Mouse (Mus musculus) lung, postnatal 0 days (tissue): ENCODE data around the gene Osgin1. TPM values are rescaled to one million over a fixed set of nuclear protein-coding genes. Genes with fewer than 3 reads are reported as not detected.

Experiments
- ATAC-seq: fragments of 200-750 bp; cut with Nextera tagmentation; 2 replicates; pipeline ENCODE4 v1.8.0; 2017; ENCODE audit warnings: moderate library complexity
- DNase-seq: peaks from one replicate; pipeline ENCODE4 v3.0.0-alpha.2; 2016; ENCODE audit warnings: low spot score
- H3K27ac ChIP-seq: fragments of 300-500 bp; sonication (generic); 2 replicates; pipeline ENCODE4 v1.5.1; 2014; ENCODE audit warnings: antibody characterized with exemption, mild to moderate bottlenecking, low read length, mixed read lengths
- H3K27me3 ChIP-seq: fragments of 300-500 bp; sonication (generic); replicated peaks from 2 replicates; pipeline ENCODE4 v1.6.1; 2014; ENCODE audit warnings: low read length, mixed read lengths; ENCODE audit not compliant: insufficient read depth
- H3K36me3 ChIP-seq: fragments of 300-500 bp; sonication (generic); 2 replicates; pipeline ENCODE4 v1.6.1; 2014; ENCODE audit warnings: low read length, mixed read lengths; ENCODE audit not compliant: insufficient read depth
- H3K4me1 ChIP-seq: fragments of 300-500 bp; sonication (generic); 2 replicates; pipeline ENCODE4 v1.6.1; 2014; ENCODE audit warnings: antibody characterized with exemption, low read depth, low read length, mixed read lengths; ENCODE audit not compliant: insufficient read depth
- H3K4me2 ChIP-seq: fragments of 300-500 bp; sonication (generic); replicated peaks from 2 replicates; pipeline ENCODE4 v1.6.1; 2014; ENCODE audit warnings: low read depth, mild to moderate bottlenecking, low read length, moderate library complexity, mixed read lengths
- H3K4me3 ChIP-seq: fragments of 300-500 bp; sonication (generic); 2 replicates; pipeline ENCODE4 v1.5.1; 2014; ENCODE audit warnings: low read depth, low read length
- H3K9ac ChIP-seq: fragments of 300-500 bp; sonication (generic); replicated peaks from 2 replicates; pipeline ENCODE4 v1.6.1; 2014; ENCODE audit warnings: low read depth, mild to moderate bottlenecking
- H3K9me3 ChIP-seq: fragments of 300-500 bp; sonication (generic); 2 replicates; pipeline ENCODE4 v1.6.1; 2016; ENCODE audit warnings: low read length, mixed read lengths
- CTCF ChIP-seq: IDR thresholded peaks from 2 replicates; pipeline ENCODE4 v1.5.1; 2016; ENCODE audit warnings: antibody characterized with exemption, mild to moderate bottlenecking
- EP300 ChIP-seq: IDR thresholded peaks from 2 replicates; pipeline ENCODE4 v1.6.1; 2016; ENCODE audit warnings: antibody characterized with exemption, mild to moderate bottlenecking, control low read depth
- WGBS: fragments of 180-500 bp; shearing (Covaris S2); extraction: QIAGEN DNeasy Blood & Tissue Kit; methylation state at CpG from one replicate; pipeline ENCODE4 v1.1.7; 2014; 5-methylcytosine and 5-hydroxymethylcytosine counted together
- polyA plus RNA-seq: library from polyadenylated mRNA; unstranded; fragments of >200 nt; fragmentation: Nextera tagmentation; extraction: Ambion mirVana; gene quantifications from 2 replicates; pipeline ENCODE4 v1.2.1, GENCODE M21; 2015

The Osgin1 gene
- polyA plus RNA-seq, 1 experiment from 2014 or later, result 9.7 TPM

DNA sequence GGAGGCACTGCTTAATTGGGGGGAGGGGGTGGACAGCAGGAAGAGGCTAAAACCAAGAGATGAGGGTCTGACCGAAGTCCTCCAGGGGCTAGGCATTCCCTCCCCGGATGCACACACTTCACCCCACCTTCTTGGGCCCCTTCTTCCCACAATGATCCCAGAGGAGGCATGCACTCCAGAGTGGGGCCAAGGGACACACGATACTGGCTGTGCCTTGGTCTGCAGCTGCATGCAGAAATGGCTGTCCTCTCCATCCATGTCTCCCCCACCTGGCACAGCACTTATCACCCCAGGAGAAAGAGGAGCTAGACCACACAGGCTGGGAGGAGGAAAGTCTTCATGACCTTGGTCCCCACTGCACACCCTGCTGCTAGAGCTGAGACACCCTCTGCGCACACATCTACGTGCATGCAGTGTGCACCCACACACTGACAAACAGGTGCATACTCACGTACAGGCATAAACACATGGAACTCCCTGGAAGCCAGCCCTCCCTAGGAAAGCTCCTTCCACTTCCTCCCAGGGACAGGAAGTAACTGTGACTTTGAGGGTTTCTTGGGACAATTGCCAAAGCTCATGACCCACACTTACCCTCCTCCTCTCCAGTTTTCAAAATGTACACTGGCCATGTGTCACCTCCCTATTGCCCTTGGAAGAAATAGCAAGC is 7.7 kb upstream of the Osgin1 start:
- Histone ChIP-seq H3K4me2 (no peak overlapping the region), H3K9ac (no peak overlapping the region), H3K4me1 (peaks cover 27% of the 10 kb centered on the region; the same call in 1 of the 2 replicates), H3K27me3 (no peaks in the 10 kb centered on the region), H3K36me3 (no peaks in the 10 kb centered on the region), H3K4me3 (no peak overlapping the region), H3K27ac (peak overlapping the region; percentile 85), H3K9me3 (no peaks in the 10 kb centered on the region)
- peak; percentile 62 for DNase-seq
- peak; percentile 2; the same call in 1 of the 2 replicates for ATAC-seq
- WGBS, result 54% methylated on average over 6 of the region's 6 CpGs
- TF ChIP-seq CTCF, result no peak
- no peak for TF ChIP-seq EP300

DNA sequence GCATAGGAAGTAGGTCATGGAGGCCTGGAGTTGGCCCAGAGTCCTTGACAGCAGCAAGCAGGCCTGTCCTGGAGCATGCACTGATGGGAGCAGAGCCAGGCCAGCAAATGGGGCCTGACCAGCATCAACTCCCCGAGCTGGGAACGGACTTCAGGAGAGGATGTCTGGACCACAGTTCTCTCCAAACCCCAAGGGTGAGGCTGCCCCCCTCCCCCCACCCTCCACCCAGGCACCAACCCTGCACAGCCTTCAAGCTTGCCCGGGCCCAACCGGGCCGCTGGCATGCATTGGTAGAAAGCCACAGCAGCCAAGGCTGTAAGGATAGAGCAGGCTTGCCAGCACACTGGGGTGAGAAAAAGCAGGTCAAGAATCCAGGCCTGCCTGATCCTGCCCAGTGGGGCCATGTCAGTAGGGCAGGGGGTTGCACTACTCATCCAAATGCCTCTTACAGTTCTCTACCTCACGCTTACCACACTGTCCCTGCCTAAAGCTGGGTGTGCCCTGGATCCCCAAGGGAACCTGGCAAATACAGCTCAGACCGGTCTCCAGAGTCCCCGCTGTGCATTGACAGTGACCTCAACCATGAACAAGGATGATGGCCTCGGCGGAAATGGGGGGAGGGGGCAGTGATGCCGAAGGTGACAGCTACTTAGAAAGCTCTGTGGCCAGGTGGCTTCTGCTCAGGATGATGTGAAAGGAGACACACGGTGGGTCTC is 6.1 kb upstream of the Osgin1 start:
- TF ChIP-seq CTCF (no peak), EP300 (no peak)
- no peak overlapping the region for H3K4me2 ChIP-seq
- H3K4me1 ChIP-seq, result peaks cover 21% of the 10 kb centered on the region; the same call in 1 of the 2 replicates
- no peaks in the 10 kb centered on the region for H3K9me3 ChIP-seq
- H3K9ac ChIP-seq, result no peak overlapping the region
- no peaks in the 10 kb centered on the region for H3K27me3 ChIP-seq
- H3K27ac ChIP-seq, result no peak overlapping the region
- H3K36me3 ChIP-seq, result no peaks in the 10 kb centered on the region
- no peak overlapping the region for H3K4me3 ChIP-seq
- WGBS, result 74% methylated on average over 10 of the region's 12 CpGs
- DNase-seq (no peak), ATAC-seq (no peak)

DNA sequence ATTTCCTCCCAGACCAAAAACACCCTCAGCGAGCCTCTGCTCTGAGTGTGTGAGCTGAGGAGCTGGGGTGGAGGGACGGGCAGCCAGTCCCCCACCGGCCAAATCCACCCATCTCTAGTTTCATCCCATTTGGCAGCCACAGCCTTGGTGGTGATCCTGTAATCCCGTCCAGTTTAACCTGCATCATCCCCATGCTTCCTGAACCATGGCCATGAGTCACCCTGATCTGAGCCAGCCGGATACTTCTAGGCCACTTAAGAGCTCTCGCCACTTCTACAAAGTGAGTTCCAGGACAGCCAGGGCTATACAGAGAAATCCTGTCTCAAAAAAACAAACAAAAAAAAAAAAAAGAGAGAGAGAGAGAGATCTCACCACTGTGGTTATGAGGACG is 5.6 kb upstream of the Osgin1 start:
- no peak overlapping the region for H3K4me2 ChIP-seq

DNA sequence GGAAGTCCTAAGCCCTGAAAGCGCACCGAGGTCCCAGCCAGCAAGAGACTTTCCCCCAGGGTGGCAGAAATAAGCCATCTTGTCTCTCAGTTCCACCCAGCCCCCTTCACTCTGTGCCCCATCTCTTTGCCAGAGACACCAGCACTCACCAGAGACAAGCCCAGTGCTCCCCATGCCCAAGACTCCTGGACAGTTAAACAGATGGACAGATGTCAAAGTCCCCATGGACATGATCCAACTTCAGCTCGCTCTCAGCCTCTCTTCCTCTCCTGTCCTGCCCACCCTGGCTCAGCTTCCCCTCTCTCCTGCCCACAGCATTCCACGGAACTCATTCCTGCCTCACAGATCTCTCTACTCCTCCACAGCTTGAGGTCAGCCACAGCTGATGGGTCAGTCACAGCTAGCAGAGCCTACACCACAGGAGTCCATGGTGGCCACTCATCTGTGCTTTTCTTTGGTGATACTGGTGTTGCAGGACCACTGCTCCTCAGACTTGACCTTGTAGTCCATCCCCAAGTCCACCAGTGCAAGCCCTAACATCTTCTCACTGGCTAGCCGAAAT is 5.1 kb upstream of the Osgin1 start:
- no peaks in the 10 kb centered on the region for H3K9me3 ChIP-seq
- 49% methylated on average over 5 of the region's 5 CpGs for WGBS
- H3K36me3 ChIP-seq, result no peaks in the 10 kb centered on the region
- H3K4me1 ChIP-seq, result peaks cover 18% of the 10 kb centered on the region; the same call in 1 of the 2 replicates
- no peak for ATAC-seq
- no peaks in the 10 kb centered on the region for H3K27me3 ChIP-seq
- no peak overlapping the region for H3K4me2 ChIP-seq
- H3K4me3 ChIP-seq, result no peak overlapping the region
- DNase-seq, result no peak
- TF ChIP-seq EP300 (no peak), CTCF (no peak)
- H3K9ac ChIP-seq, result no peak overlapping the region
- no peak overlapping the region for H3K27ac ChIP-seq

More for the DNA sequence above, 5.6 kb upstream of the Osgin1 start:
- WGBS, result 46% methylated on average over 7 of the region's 7 CpGs
- H3K36me3 ChIP-seq, result no peaks in the 10 kb centered on the region
- no peak overlapping the region for H3K27ac ChIP-seq
- H3K4me1 ChIP-seq, result peaks cover 21% of the 10 kb centered on the region; the same call in 1 of the 2 replicates
- H3K4me3 ChIP-seq, result no peak overlapping the region
- ATAC-seq (peak; percentile 46), DNase-seq (peak; percentile 52)
- TF ChIP-seq CTCF (no peak), EP300 (no peak)
- H3K9ac ChIP-seq, result no peak overlapping the region
- H3K27me3 ChIP-seq, result no peaks in the 10 kb centered on the region
- H3K9me3 ChIP-seq, result no peaks in the 10 kb centered on the region

DNA sequence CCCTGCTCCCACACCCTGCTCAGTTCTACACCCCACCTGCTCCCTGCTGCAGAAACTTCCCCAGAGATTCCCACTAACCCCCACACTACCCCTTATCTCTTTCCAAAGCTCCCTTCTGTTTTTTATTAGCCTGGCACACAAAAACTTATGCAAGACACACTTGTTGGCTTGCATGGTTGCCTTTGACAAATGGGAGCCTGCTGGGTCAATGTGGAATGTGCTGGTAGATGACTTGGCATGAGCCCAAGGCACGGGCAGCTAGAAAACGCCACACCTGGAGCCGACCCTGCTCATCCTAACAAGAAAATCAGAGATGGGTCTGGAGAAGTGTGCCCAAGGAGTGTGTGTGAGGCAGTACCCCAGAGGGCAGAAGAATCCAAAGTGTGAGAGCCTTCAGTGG is 4.4 kb upstream of the Osgin1 start:
- Histone ChIP-seq H3K27ac (no peak overlapping the region), H3K4me1 (peaks cover 14% of the 10 kb centered on the region; the same call in 1 of the 2 replicates), H3K9ac (no peak overlapping the region), H3K9me3 (no peaks in the 10 kb centered on the region), H3K36me3 (no peaks in the 10 kb centered on the region), H3K4me3 (no peak overlapping the region), H3K27me3 (no peaks in the 10 kb centered on the region), H3K4me2 (no peak overlapping the region)
- 48% methylated on average over 3 of the region's 3 CpGs for WGBS
- no peak for DNase-seq
- TF ChIP-seq EP300 (no peak), CTCF (no peak)
- ATAC-seq, result no peak

DNA sequence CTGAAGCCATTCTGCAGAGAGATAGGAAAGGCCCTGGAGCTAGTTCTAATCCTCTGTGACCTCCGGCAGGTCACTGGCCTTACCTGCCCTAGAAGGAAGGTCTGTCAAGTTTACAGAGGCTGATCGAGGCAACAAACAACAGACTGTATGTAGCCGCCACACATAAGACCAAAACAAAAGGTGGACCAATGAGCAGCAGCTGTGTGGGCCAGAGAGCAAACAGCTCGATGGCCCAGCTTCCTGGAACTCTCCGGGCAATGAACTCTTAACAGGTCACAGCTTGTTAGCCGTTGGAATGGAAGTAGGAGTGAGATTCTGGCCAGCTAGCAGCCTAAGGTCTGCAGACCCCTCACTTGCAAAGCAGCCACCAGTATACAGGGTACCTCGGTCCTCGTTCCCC is 3.7 kb upstream of the Osgin1 start:
- ATAC-seq, result no peak
- H3K9me3 ChIP-seq, result no peaks in the 10 kb centered on the region
- no peak overlapping the region for H3K4me2 ChIP-seq
- 61% methylated on average over 8 of the region's 8 CpGs for WGBS
- no peak for DNase-seq
- no peak overlapping the region for H3K9ac ChIP-seq
- H3K4me1 ChIP-seq, result peaks cover 13% of the 10 kb centered on the region; the same call in 1 of the 2 replicates
- H3K36me3 ChIP-seq, result no peaks in the 10 kb centered on the region
- TF ChIP-seq EP300 (no peak), CTCF (no peak)
- no peak overlapping the region for H3K27ac ChIP-seq
- no peaks in the 10 kb centered on the region for H3K27me3 ChIP-seq
- H3K4me3 ChIP-seq, result no peak overlapping the region
